Mouse (Mus musculus) limb, embryonic 13.5 days (tissue): ENCODE results near the gene Hnrnpab. TPM values are rescaled to one million over a fixed set of nuclear protein-coding genes. Genes with fewer than 3 reads are reported as not detected.

ENCODE experiments used
- ATAC-seq: fragments of 200-750 bp; cut with Nextera tagmentation; 2 replicates; pipeline ENCODE4 v1.8.0; 2017; ENCODE audit warnings: low read depth, moderate number of reproducible peaks, moderate TSS enrichment; ENCODE audit not compliant: low FRiP score
- H3K27ac ChIP-seq: fragments of 300-500 bp; sonication (generic); 2 replicates; pipeline ENCODE4 v1.5.1; 2015; ENCODE audit warnings: inconsistent platforms, mild to moderate bottlenecking, moderate library complexity
- H3K27me3 ChIP-seq: fragments of 300-500 bp; sonication (generic); 2 replicates; pipeline ENCODE4 v1.6.1; 2015; ENCODE audit warnings: mild to moderate bottlenecking, inconsistent platforms
- H3K36me3 ChIP-seq: fragments of 300-500 bp; sonication (generic); 2 replicates; pipeline ENCODE4 v1.6.1; 2015; ENCODE audit warnings: inconsistent platforms, mild to moderate bottlenecking, moderate library complexity
- H3K4me1 ChIP-seq: fragments of 300-500 bp; sonication (generic); 2 replicates; pipeline ENCODE4 v1.6.1; 2015; ENCODE audit warnings: inconsistent platforms
- H3K4me2 ChIP-seq: fragments of 300-500 bp; sonication (generic); replicated peaks from 2 replicates; pipeline ENCODE4 v1.6.1; 2015; ENCODE audit warnings: inconsistent platforms, mild to moderate bottlenecking, moderate library complexity
- H3K4me3 ChIP-seq: fragments of 300-500 bp; sonication (generic); 2 replicates; pipeline ENCODE4 v1.5.1; 2015; ENCODE audit warnings: moderate library complexity, mild to moderate bottlenecking, inconsistent platforms
- H3K9ac ChIP-seq: fragments of 300-500 bp; sonication (generic); 2 replicates; pipeline ENCODE4 v1.6.1; 2015; ENCODE audit warnings: mild to moderate bottlenecking, inconsistent platforms
- H3K9me3 ChIP-seq: fragments of 300-500 bp; sonication (generic); 2 replicates; pipeline ENCODE4 v1.6.1; 2016; ENCODE audit warnings: inconsistent platforms
- WGBS: fragments of 180-500 bp; shearing (Covaris S2); methylation state at CpG from one replicate; pipeline ENCODE4 v1.1.7; 2015; 5-methylcytosine and 5-hydroxymethylcytosine counted together
- polyA plus RNA-seq: library from polyadenylated mRNA; unstranded; fragments of >200 nt; fragmentation: Nextera tagmentation; extraction: Ambion mirVana; gene quantifications from 2 replicates; pipeline ENCODE4 v1.2.1, GENCODE M21; 2015

The Hnrnpab gene
- polyA plus RNA-seq, 1 experiment from 2014 or later = 415 TPM

DNA sequence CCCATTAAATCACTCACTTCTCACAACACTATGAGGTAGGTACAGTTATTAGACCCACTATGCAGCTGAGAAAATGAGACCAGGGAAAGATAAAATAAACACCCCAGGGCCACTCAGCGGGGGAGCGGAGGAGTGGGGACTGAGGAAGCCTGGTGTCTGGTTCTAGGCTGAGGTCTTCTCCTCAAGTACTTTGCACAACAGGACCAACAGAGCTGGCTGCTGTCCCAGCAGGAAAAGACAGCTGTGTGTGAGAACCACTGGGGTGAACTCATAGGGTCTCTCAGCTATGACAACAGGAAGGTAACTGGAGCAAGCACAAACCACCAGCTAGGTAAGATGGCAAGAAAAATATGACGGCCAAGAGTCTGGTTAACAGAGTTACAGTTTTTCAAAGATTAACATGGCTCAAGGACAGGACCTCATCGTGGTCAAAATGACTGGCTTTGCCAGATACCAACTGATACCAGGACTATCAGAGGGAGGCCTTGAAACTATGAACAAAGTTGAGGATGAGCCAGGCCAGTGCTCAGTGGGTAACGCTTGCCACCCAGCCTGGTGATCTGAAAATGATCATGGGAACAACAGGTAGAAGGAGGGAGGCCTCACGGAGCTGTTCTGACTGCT is 25.6 kb upstream of the Hnrnpab start:
- Histone ChIP-seq H3K36me3 (peaks cover 24% of the 10 kb centered on the region), H3K27ac (no peak overlapping the region), H3K4me1 (peaks cover 26% of the 10 kb centered on the region), H3K27me3 (no peaks in the 10 kb centered on the region), H3K4me2 (no peak overlapping the region), H3K4me3 (no peak overlapping the region), H3K9ac (no peak overlapping the region), H3K9me3 (no peaks in the 10 kb centered on the region)
- ATAC-seq = no peak
- WGBS = 89% methylated on average over 6 of the region's 6 CpGs

- Histone ChIP-seq H3K36me3 (peaks cover 47% of the 10 kb centered on the region), H3K4me1 (peaks cover 15% of the 10 kb centered on the region), H3K27me3 (no peaks in the 10 kb centered on the region), H3K4me3 (no peak overlapping the region), H3K27ac (no peak overlapping the region), H3K4me2 (no peak overlapping the region), H3K9ac (no peak overlapping the region), H3K9me3 (no peaks in the 10 kb centered on the region)
- no peak for ATAC-seq
- 81% methylated on average over 15 of the region's 15 CpGs for WGBS
Measured at GRCm38 (mm10) chr11:51629651-51630314, 23.1 kb upstream of the Hnrnpab start.

DNA sequence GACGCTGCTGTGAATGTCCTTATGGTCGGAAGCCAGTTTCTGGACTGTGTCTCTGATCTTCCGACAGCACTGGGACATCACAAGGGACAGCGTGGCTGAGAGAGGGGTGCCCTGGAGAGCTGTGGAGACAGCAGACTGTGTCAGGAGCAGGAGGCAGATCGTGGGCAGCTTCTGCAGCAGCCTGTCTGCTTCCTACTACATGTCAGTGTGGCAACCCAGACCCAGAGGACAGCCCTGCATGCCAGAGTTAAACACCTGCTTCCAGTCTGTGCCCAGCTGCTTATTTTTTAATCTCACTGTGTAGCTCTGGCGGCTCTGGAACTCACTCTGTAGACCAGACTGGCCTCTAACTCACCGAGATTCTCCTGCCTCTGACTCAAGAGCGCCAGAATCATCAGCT is 21.3 kb upstream of the Hnrnpab start:
- Histone ChIP-seq H3K9me3 (no peaks in the 10 kb centered on the region), H3K4me2 (no peak overlapping the region), H3K27ac (no peak overlapping the region), H3K27me3 (no peaks in the 10 kb centered on the region), H3K36me3 (peaks cover 66% of the 10 kb centered on the region), H3K4me3 (no peak overlapping the region), H3K9ac (no peak overlapping the region), H3K4me1 (peaks cover 9% of the 10 kb centered on the region; the same call in 1 of the 2 replicates)
- WGBS = 88% methylated on average over 8 of the region's 8 CpGs
- ATAC-seq = no peak

GRCm38 (mm10) chr11:51627425-51627824 is 20.8 kb upstream of the Hnrnpab start:
- H3K27ac ChIP-seq = no peak overlapping the region
- WGBS = 88% methylated on average over 9 of the region's 9 CpGs
- H3K4me3 ChIP-seq = no peak overlapping the region
- H3K9ac ChIP-seq = no peak overlapping the region
- no peak overlapping the region for H3K4me2 ChIP-seq
- no peaks in the 10 kb centered on the region for H3K9me3 ChIP-seq
- no peak for ATAC-seq
- H3K36me3 ChIP-seq = peaks cover 70% of the 10 kb centered on the region
- peaks cover 7% of the 10 kb centered on the region; the same call in 1 of the 2 replicates for H3K4me1 ChIP-seq
- H3K27me3 ChIP-seq = no peaks in the 10 kb centered on the region

DNA sequence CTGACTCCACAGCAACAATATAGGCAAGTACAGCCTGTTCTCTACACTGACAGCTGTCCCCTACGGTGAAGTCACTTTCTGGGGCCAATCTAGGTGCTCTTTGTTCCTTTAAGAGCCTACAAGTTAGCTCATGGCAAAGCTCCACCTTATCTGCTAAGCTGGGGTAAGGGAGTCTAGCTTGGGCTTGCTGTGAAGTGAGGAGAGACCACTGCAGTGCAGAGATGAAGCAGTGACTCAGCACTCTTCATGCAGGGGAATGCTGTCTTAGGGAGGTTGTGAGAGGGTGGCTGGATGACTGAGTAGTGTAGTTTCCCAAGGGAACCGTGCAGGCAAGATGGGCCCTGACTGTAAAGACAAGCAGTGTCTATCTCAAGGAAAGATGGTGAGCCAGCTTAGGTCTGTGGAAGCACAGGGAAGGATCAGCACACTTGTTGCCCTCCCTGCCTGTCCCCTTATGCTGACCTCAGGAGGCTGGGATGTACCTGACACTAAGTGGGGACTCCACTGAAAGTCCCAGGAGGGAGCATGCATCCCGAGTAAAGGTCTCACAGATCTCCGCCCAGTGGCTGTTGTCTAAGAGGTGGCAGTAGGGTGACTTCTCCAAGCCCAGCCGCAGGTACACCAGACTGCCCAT is 18.7 kb upstream of the Hnrnpab start:
- no peak for ATAC-seq
- Histone ChIP-seq H3K4me3 (no peak overlapping the region), H3K9me3 (no peaks in the 10 kb centered on the region), H3K9ac (no peak overlapping the region), H3K36me3 (peaks cover 81% of the 10 kb centered on the region), H3K27me3 (no peaks in the 10 kb centered on the region), H3K27ac (no peak overlapping the region), H3K4me2 (no peak overlapping the region), H3K4me1 (peaks cover 14% of the 10 kb centered on the region)
- WGBS = 81% methylated on average over 5 of the region's 5 CpGs

GRCm38 (mm10) chr11:51622971-51623491 is 16.4 kb upstream of the Hnrnpab start:
- Histone ChIP-seq H3K9me3 (no peaks in the 10 kb centered on the region), H3K27me3 (no peaks in the 10 kb centered on the region), H3K4me3 (no peak overlapping the region), H3K4me2 (no peak overlapping the region), H3K9ac (no peak overlapping the region), H3K36me3 (peaks cover 65% of the 10 kb centered on the region), H3K27ac (no peak overlapping the region), H3K4me1 (peaks cover 18% of the 10 kb centered on the region)
- ATAC-seq = no peak
- 81% methylated on average over 7 of the region's 7 CpGs for WGBS

DNA sequence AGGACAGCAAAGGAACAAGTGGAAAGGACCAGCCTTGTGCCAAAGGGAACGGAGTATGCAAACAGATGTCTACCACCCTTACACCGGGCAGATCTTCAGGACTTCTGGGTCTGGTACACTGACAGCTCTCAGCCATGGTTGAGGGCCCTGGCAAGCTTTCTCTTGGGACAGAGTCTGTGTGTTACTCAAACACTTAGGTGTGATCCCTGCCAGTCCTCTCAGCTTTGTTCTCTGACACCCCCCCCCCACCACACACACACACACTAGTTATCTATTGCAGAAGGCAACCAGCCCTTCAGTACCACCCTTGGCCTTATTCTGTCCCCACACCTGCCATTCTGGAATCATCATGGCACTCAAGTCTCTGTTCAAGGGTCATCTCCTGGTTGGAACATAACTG is 15.1 kb upstream of the Hnrnpab start:
- Histone ChIP-seq H3K4me3 (no peak overlapping the region), H3K9ac (no peak overlapping the region), H3K4me2 (no peak overlapping the region; the same call in 1 of the 2 replicates), H3K27ac (no peak overlapping the region), H3K4me1 (peaks cover 18% of the 10 kb centered on the region), H3K36me3 (peaks cover 52% of the 10 kb centered on the region), H3K9me3 (no peaks in the 10 kb centered on the region), H3K27me3 (no peaks in the 10 kb centered on the region)
- no peak for ATAC-seq
- 100% methylated on average over 2 of the region's 2 CpGs for WGBS

DNA sequence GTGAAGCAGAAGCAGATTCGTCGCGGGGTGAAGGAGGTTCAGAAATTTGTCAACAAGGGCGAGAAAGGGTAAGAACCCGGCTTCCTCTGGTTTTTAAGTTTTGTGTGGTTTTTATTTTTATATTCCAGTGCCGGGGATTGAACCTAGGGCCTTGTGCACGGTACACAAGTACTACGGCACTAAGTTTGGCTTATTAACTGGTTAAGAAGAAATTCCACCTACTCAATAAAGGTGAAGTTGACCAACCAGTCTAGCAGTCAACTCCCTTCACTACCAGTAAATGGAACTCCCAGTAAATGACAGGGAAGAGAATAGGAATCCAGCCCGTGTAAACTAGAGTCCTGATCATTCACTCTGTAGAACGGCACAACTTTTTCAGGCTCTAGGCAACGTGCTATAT is 13.4 kb upstream of the Hnrnpab start:
- H3K9ac ChIP-seq = peak overlapping the region; percentile 83
- H3K4me1 ChIP-seq = peaks cover 27% of the 10 kb centered on the region
- no peak overlapping the region for H3K27ac ChIP-seq
- H3K27me3 ChIP-seq = no peaks in the 10 kb centered on the region
- no peaks in the 10 kb centered on the region for H3K9me3 ChIP-seq
- peaks cover 37% of the 10 kb centered on the region for H3K36me3 ChIP-seq
- H3K4me3 ChIP-seq = peak overlapping the region; percentile 85
- ATAC-seq = no peak
- H3K4me2 ChIP-seq = peak overlapping the region; percentile 88
- WGBS = 2% methylated on average over 11 of the region's 11 CpGs

GRCm38 (mm10) chr11:51619409-51620060 is 12.9 kb upstream of the Hnrnpab start, which contains the start of gene Nhp2:
Nhp2 (plus strand) TSS chr11:51619735.
- ATAC-seq = peak; percentile 92
- Histone ChIP-seq H3K36me3 (peaks cover 32% of the 10 kb centered on the region), H3K9ac (peak within 1 kb of the TSS; percentile 83), H3K4me1 (peaks cover 31% of the 10 kb centered on the region), H3K27ac (no peak within 1 kb of the TSS), H3K9me3 (no peaks in the 10 kb centered on the region), H3K4me3 (peak within 1 kb of the TSS; percentile 85), H3K27me3 (no peaks in the 10 kb centered on the region), H3K4me2 (peak within 1 kb of the TSS; percentile 88)
- under 1% methylated on average over 51 of the region's 51 CpGs for WGBS

GRCm38 (mm10) chr11:51618894-51619408 is 12.3 kb upstream of the Hnrnpab start:
- H3K4me2 ChIP-seq = peak overlapping the region; percentile 88
- WGBS = 45% methylated on average over 8 of the region's 8 CpGs
- peaks cover 31% of the 10 kb centered on the region for H3K4me1 ChIP-seq
- peaks cover 26% of the 10 kb centered on the region for H3K36me3 ChIP-seq
- peak overlapping the region; percentile 85 for H3K4me3 ChIP-seq
- ATAC-seq = peak; percentile 44; the same call in 1 of the 2 replicates
- H3K27me3 ChIP-seq = no peaks in the 10 kb centered on the region
- H3K9me3 ChIP-seq = no peaks in the 10 kb centered on the region
- no peak overlapping the region for H3K27ac ChIP-seq
- H3K9ac ChIP-seq = no peak overlapping the region

DNA sequence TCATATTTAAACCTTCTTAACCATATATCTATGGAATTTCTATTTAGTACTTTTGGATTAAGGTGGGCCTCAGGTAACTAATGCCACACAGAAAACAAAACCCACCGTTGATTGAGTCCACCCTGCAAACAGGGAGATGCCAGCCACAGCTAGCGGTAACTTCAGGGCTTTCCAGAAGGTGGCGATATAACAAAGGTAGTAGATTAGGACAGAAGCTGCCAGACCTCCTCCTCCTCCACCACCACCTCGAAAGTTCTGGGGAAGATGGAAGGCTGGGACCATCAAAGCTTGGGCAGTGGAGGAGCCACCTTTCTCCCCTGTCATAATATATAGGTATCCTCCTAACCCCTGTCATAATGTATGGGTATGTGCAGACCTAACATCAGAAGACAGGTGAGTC is 11.0 kb upstream of the Hnrnpab start:
- 6% methylated on average over 4 of the region's 4 CpGs for WGBS
- ATAC-seq = no peak
- no peaks in the 10 kb centered on the region for H3K9me3 ChIP-seq

More for the DNA sequence above, 11.0 kb upstream of the Hnrnpab start:
- Histone ChIP-seq H3K4me3 (no peak overlapping the region), H3K27ac (no peak overlapping the region), H3K9ac (no peak overlapping the region), H3K27me3 (no peaks in the 10 kb centered on the region), H3K4me1 (peaks cover 31% of the 10 kb centered on the region), H3K36me3 (peaks cover 13% of the 10 kb centered on the region), H3K4me2 (no peak overlapping the region)
